ENCODE assay signal across 16 mouse cellular contexts in genomic region chr1:181866429-181867280, GRCm38 (mm10). TPM values are rescaled to one million over a fixed set of nuclear protein-coding genes. Genes with fewer than 3 reads are reported as not detected.
DNase-seq lines count a peak whose midpoint lies in the region; ATAC-seq and TF ChIP-seq lines count a peak whose summit lies in the region.
"Had no signal": no experiment of that assay in that cellular context is flagged by ENCODE, and none has a peak within 500 bp of the region (broad histone marks: within the 10 kb centered on the region; RNA-seq: fewer than 3 reads in every experiment).

No protein-coding gene starts in this region.

- no peak overlapping the region for H3K4me2 ChIP-seq in intestine, embryonic 16.5 days (ENCODE audit: low read depth, low read length)
- H3K4me2 ChIP-seq in intestine, embryonic 15.5 days (replicated peaks): no peak overlapping the region
- H3K4me2 ChIP-seq in midbrain, embryonic 15.5 days: no peak overlapping the region
- H3K4me2 ChIP-seq: limb, embryonic 13.5 days; neural tube, embryonic 15.5 days had no signal

- H3K36me3 ChIP-seq in intestine, embryonic 16.5 days (ENCODE audit: control insufficient read depth, insufficient read depth, low read length): no peaks in the 10 kb centered on the region
- H3K36me3 ChIP-seq in intestine, embryonic 15.5 days: no peaks in the 10 kb centered on the region
- no peaks in the 10 kb centered on the region for H3K36me3 ChIP-seq in midbrain, embryonic 15.5 days (replicated peaks)
- H3K36me3 ChIP-seq: limb, embryonic 13.5 days; neural tube, embryonic 15.5 days had no signal

- peak; percentile 45 for DNase-seq in CD4-positive helper T cell, adult 2 months (ENCODE audit: low read depth, low spot score)
- peak; percentile 42 for DNase-seq in naive thymus-derived CD4-positive, alpha-beta T cell, adult 2 months (ENCODE audit: low read depth)
- DNase-seq in frontal cortex, postnatal 36 days (ENCODE audit: low spot score in 2 of 2): no peak
- DNase-seq in retina, embryonic 14.5 days (ENCODE audit: low spot score): no peak
- DNase-seq: adrenal gland, postnatal 36 days; cerebellum, adult 11-12 months; gastrocnemius, postnatal 14 days; kidney, postnatal 14 days had no signal

- WGBS in intestine, embryonic 16.5 days: 83% methylated on average over 6 of the region's 6 CpGs
- WGBS in intestine, embryonic 15.5 days: 82% methylated on average over 6 of the region's 6 CpGs
- 47% methylated on average over 6 of the region's 6 CpGs for WGBS in bone marrow, adult 2 months
- 82% methylated on average over 6 of the region's 6 CpGs for WGBS in midbrain, embryonic 15.5 days

- no peak for ATAC-seq in intestine, embryonic 16.5 days
- ATAC-seq in intestine, embryonic 15.5 days: no peak
- ATAC-seq in midbrain, embryonic 15.5 days (replicated peaks): no peak
- ATAC-seq: forebrain, embryonic 16.5 days; midbrain, embryonic 16.5 days had no signal

- no peak overlapping the region for H3K9ac ChIP-seq in intestine, embryonic 16.5 days (ENCODE audit: low read depth, low read length)
- no peak overlapping the region for H3K9ac ChIP-seq in intestine, embryonic 15.5 days
- no peak overlapping the region for H3K9ac ChIP-seq in midbrain, embryonic 15.5 days
- H3K9ac ChIP-seq: limb, embryonic 13.5 days; neural tube, embryonic 15.5 days had no signal

- H3K27ac ChIP-seq in intestine, embryonic 16.5 days (ENCODE audit: low read length): peak overlapping the region; percentile 90; the same call in 1 of the 2 replicates
- H3K27ac ChIP-seq in intestine, embryonic 15.5 days: no peak overlapping the region
- H3K27ac ChIP-seq in bone marrow, adult 2 months (ENCODE audit: control insufficient read depth, insufficient read depth, low read depth, low read length, poor library complexity): peak overlapping the region; percentile 94
- H3K27ac ChIP-seq in midbrain, embryonic 15.5 days: no peak overlapping the region
- H3K27ac ChIP-seq: limb, embryonic 13.5 days; neural tube, embryonic 15.5 days had no signal

- H3K4me3 ChIP-seq in intestine, embryonic 16.5 days (ENCODE audit: low read length): no peak overlapping the region
- no peak overlapping the region for H3K4me3 ChIP-seq in intestine, embryonic 15.5 days (replicated peaks)
- H3K4me3 ChIP-seq in bone marrow, adult 2 months (replicated peaks; ENCODE audit: control insufficient read depth, low read depth, low read length): no peak overlapping the region
- no peak overlapping the region for H3K4me3 ChIP-seq in midbrain, embryonic 15.5 days
- H3K4me3 ChIP-seq: limb, embryonic 13.5 days; neural tube, embryonic 15.5 days had no signal

- H3K9me3 ChIP-seq in intestine, embryonic 16.5 days (ENCODE audit: control insufficient read depth, low read length): no peaks in the 10 kb centered on the region
- H3K9me3 ChIP-seq in intestine, embryonic 15.5 days: no peaks in the 10 kb centered on the region
- H3K9me3 ChIP-seq in midbrain, embryonic 15.5 days: no peaks in the 10 kb centered on the region
- H3K9me3 ChIP-seq: limb, embryonic 13.5 days; neural tube, embryonic 15.5 days had no signal

- H3K27me3 ChIP-seq in intestine, embryonic 16.5 days (replicated peaks; ENCODE audit: control insufficient read depth, insufficient read depth, low read length): no peaks in the 10 kb centered on the region
- no peaks in the 10 kb centered on the region for H3K27me3 ChIP-seq in intestine, embryonic 15.5 days (replicated peaks)
- no peaks in the 10 kb centered on the region for H3K27me3 ChIP-seq in midbrain, embryonic 15.5 days (replicated peaks)
- H3K27me3 ChIP-seq: neural tube, embryonic 15.5 days had no signal

- H3K4me1 ChIP-seq in intestine, embryonic 16.5 days (ENCODE audit: control insufficient read depth, insufficient read depth, low read length): peaks cover 24% of the 10 kb centered on the region
- peaks cover 9% of the 10 kb centered on the region for H3K4me1 ChIP-seq in intestine, embryonic 15.5 days (replicated peaks)
- peaks cover 11% of the 10 kb centered on the region for H3K4me1 ChIP-seq in bone marrow, adult 2 months (ENCODE audit: control insufficient read depth, insufficient read depth, low read length)
- H3K4me1 ChIP-seq in midbrain, embryonic 15.5 days: 0 out of 2 replicates have a peak, but pooled peaks cover 4% of the 10 kb centered on the region
- H3K4me1 ChIP-seq: neural tube, embryonic 15.5 days had no signal

- no peak for TF ChIP-seq CTCF in bone marrow, adult 2 months (IDR thresholded peaks at IDR 0.05; ENCODE audit: control insufficient read depth, insufficient read depth, low read length)

- TF ChIP-seq POLR2A in bone marrow, adult 2 months (IDR thresholded peaks at IDR 0.05; ENCODE audit: borderline replicate concordance, control insufficient read depth, low read depth, low read length): no peak

RNA-seq across cellular contexts. Expression of gene Lbr, which starts 23.8 kb away (rescaled TPM):
- 123 and 130 TPM in 2 replicates for polyA plus RNA-seq in intestine, embryonic 16.5 days (2015; fragmentation: Nextera tagmentation; extraction: Ambion mirVana)
- 138 and 156 TPM in 2 replicates for polyA plus RNA-seq in intestine, embryonic 15.5 days (2015; fragmentation: Nextera tagmentation; extraction: Ambion mirVana)
- polyA plus RNA-seq in bone marrow, adult 2 months (2011; ENCODE audit: insufficient read depth, insufficient read length, low replicate concordance, missing spikeins): 160 and 176 TPM in 2 replicates
- 27.9 and 32.1 TPM in 2 replicates for polyA plus RNA-seq in midbrain, embryonic 15.5 days (2015; fragmentation: Nextera tagmentation; extraction: Ambion mirVana)

Comparison
In these comparisons a context has a peak if more than half of its experiments do, and no peak if none do; other contexts are left out.
1. H3K27ac ChIP-seq: peak in intestine, embryonic 16.5 days (single experiment) and bone marrow, adult 2 months (single experiment); none in intestine, embryonic 15.5 days (single experiment) and midbrain, embryonic 15.5 days (single experiment).
2. DNase-seq: peak in CD4-positive helper T cell, adult 2 months (single experiment) and naive thymus-derived CD4-positive, alpha-beta T cell, adult 2 months (single experiment); none in frontal cortex, postnatal 36 days (0 of 2) and retina, embryonic 14.5 days (single experiment).